Mouse (Mus musculus): ENCODE data around the gene Fabp1.

The Fabp1 gene

DNA sequence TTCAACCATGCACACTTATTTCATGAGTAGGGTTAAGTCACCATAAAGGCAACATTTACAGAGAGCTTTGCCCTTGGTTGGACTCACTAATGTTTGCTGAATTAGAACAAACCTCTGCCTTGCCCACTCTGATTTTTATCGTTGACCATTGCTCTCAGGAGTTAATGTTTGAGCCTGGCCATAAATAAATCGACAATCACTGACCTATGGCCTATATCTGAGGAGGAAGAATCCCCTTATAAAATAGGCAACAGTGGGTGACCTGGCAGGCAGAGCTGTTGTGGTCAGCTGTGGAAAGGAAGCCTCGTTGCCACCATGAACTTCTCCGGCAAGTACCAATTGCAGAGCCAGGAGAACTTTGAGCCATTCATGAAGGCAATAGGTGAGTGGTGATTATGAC, at the start of gene Fabp1:
Fabp1 (plus strand) TSS at position 216 of the 400 bp plus-strand sequence.
- no peak for DNase-seq

DNA sequence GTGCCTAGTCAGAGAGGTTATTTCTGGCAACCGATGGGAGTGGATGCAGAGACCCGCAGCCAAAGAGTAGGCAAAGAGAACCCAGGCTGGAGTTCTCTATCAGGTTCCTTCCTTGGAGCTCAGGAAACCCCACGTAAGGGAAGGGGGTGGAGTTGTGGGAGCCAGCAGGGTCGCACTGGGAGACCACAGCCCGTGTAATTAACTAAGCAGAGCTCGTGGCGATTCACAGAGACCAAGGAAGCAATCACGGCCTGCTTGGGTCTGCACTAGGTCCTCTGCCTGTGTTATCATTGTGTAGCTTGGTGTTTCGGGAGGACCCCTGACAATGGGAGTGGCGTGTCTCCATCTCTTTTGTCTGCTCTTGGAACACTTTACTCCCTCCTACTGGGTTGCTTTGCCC, 48.5 kb upstream of the Fabp1 start:
- DNase-seq, result no peak

- no peak for DNase-seq
Observed at GRCm38 (mm10) chr6:71153486-71153885, 46.1 kb upstream of the Fabp1 start.

DNA sequence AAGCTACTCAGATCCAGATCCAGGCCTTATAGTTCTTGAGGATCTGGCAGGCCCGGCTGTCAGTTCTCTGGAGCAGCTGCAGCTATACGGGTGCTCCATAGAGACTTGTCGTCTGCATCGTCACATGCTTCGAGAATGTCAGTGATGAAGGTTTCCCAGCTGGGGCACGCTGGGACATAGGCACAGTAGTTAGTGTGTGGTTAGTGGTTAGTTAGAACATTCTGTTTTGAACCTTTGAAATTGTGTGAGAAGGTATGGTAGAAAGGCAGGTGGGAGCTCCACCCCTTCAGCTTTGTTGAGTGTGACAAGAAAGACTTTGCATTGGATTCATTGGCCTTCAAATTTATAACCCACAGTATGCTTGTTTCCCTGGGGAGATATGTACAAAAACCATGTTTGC, 44.8 kb upstream of the Fabp1 start:
- DNase-seq, result no peak

DNA sequence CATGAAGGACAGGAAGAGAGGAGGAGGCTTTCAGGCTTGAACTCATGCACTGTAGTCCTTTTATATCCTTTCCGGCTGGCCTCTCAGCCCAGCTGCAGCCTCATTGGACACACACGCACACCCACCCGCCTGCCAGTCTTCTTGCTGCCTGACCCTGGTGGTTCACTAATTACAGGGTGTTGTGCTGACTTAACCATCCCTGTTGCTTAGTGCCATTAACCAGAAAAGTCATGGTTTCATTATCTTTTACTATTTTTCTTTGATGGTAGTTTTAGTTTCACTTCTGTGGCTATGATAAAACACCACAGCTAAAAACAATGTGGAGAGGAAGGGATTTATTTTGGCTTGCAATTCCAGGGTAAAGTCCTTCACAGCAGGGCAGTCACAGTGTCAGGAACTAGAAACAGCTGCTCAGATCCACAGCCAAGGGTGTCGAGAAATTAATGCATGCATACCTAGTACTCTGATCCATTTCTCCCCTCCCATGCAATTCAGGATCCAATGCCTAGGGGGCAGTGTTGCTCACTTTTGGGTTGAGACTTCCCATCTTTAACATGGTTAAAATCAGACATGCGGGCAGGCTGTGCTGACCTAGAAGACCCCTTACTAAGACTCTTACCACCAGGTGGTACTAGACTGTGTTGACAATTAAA, 42.8 kb upstream of the Fabp1 start:
- no peak for DNase-seq

DNA sequence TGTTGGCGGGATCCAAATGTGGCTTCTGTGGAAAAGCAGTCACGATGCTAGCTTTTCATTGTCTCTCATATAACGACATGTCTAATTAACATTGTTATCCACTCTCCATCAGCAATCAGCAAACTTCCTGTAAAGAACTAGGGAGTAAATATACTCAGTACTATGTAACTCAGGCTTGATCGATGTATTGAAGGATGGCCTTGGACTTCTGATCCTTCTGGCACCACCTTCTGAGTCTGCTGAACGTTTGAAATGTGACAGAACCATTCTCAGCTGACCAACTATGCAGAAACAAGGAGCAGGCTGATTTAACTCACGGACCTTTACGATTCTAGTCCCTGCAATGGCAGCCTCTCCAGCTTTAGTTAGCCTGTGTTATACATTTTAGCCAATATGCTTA, 38.3 kb upstream of the Fabp1 start:
- DNase-seq, result no peak

DNA sequence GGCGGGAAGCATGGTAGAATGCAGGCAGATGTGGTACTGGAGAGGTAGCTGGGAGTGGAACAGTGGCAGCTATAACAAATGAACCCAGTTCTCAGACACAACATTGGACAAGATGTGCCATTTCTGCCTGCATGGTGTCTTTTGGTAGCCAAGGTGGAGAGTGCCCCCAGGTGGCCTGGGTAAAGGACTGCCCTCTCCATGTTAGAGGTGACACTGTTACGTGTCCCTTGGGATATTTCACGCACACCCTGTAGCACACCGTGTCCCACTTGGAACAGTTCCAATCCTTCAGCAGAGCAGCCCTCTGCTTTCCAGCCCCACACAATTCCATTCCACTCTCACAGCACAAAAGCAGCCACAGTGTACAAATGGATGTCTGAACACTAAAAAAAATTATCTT, 37.4 kb upstream of the Fabp1 start:
- no peak for DNase-seq

DNA sequence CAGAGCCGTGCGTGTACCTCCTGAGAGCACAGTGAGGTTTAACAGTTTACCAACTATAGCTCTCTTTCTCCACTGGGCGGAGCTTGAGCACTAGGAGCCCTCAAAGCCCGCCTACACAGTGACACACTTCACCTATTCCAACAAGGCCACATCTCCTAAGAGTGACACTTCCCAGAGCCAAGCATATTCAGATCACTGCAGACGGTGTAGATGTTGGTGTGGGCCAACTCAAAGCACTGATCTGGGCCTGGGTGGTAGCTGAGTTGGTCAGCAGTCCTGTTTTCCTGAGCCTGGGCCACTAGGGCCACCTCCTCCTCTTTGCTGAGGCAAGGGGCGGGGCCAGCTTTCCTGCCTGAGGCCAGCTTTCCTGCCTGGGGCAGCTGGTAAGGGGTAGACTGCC, 35.2 kb upstream of the Fabp1 start:
- no peak for DNase-seq

DNA sequence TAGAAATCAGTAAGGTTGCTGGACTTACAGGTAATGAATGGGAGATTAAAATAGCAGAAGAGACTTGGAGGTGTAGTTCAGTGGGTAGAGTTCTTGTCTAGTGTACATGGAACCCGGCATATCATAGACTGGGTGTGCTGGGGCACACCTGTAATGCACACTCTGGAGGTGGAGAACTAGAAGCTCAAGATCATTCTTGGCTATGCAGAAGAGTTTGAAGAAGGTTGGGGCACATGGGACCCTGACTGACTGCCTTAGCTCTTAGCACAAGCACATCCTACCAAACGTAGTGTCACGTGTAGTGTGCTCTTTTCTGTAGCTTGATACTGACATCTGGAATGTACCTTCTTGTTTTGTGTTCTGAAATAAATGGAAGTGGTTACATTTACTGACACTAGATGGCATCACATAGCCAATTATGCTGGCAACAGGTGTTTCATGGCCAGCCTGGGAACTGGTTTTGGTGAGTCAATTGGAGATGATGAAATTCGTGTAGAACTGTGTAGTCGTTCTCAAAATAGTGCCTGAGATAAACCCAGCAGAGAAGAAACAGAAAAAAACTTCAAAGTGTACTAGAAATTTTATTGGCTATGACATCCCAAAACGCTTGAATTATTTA, 33.0 kb upstream of the Fabp1 start:
- DNase-seq, result no peak

DNA sequence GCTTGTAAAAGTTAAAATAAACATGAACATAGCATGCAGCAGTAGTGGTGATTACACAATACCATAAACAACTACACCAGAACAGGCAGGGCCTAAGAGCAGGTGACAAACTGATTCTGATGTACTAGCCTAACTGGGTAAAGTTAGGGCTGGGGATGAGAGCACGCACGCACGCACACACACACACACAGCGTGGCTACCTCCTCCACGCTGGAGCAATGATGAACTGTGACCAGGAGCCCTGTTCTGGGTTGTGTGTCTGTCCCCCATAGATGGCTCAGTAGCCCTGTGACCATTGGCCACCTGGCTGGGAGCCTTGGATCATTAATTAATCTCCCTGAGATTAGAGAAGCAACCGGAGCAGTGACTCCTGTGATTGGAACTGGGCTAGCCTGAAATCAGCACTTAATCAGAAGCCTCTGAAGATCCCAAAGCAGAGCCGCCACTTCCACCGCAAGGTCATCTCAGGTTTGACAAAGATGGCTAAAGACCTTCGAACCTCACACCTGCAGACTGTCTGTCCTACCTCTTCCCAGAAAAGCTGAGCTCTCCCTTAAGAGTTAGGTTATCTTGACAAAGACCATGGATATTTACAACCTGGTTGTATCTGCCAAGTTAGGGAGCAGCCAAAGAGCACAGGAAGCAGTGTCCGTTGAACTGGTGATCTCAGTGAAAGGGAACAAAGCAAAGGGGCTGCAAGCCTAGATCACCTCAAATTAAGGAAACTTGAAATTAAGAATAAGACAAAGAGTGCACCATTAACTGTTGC, 26.6 kb upstream of the Fabp1 start:
- DNase-seq, result no peak

DNA sequence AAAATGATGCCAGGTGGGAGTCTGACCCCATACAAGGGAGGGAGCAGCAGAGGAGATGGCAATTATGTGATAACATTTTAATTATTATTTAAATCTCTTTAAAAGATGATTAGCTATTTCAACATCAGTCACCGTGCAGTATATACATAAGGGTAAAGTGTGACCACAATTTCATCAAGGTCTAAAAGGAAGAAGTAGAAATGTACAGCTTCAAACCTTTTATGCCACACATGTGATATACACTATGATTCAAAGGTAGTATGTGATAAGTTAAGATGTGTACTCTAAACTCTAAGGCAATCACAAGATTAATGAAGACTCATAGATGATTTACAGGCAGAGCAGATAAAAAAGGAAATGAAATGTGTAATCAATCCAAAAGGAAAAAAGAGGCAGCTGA, 19.0 kb upstream of the Fabp1 start:
- DNase-seq, result no peak

DNA sequence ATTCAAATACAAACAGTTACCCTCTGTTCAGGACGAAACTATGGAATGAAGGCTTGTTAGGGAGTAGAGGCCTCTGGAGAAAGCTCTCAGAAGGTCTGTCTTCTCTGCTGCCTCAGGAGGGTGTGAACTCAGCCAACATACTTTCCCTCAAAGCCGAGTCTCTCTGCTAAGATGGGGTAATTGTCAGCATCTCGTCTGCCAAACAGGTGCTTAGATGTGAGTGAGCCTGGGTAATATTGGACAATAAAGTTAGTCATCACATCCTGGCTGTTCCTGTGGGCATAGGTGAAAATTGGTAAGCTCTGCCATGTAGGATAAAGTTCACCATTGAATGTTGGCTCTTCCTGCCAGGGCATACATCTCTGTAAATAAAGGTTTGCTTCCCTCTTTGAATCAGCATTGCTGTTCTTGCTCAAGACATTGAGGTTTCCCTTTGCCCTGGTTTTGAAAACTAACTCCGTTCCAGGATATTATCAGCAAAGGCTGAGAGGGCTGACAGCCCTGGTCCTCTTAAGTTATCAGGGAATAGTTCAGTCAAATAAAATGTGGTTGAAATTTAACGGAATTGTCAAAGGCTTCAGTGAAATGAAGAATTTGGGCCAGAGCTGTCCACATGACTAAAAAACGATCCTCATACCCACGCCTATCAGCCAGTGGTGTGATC, 14.6 kb upstream of the Fabp1 start:
- no peak for DNase-seq

- no peak for DNase-seq
Observed at GRCm38 (mm10) chr6:71189578-71189977, 10.0 kb upstream of the Fabp1 start.

- DNase-seq, result no peak
Observed at GRCm38 (mm10) chr6:71190501-71190900, 9.1 kb upstream of the Fabp1 start.

- no peak for DNase-seq
Observed at GRCm38 (mm10) chr6:71193151-71193740, 6.4 kb upstream of the Fabp1 start.

GRCm38 (mm10) chr6:71196107-71196506, 3.5 kb upstream of the Fabp1 start:
- DNase-seq, result no peak

DNA sequence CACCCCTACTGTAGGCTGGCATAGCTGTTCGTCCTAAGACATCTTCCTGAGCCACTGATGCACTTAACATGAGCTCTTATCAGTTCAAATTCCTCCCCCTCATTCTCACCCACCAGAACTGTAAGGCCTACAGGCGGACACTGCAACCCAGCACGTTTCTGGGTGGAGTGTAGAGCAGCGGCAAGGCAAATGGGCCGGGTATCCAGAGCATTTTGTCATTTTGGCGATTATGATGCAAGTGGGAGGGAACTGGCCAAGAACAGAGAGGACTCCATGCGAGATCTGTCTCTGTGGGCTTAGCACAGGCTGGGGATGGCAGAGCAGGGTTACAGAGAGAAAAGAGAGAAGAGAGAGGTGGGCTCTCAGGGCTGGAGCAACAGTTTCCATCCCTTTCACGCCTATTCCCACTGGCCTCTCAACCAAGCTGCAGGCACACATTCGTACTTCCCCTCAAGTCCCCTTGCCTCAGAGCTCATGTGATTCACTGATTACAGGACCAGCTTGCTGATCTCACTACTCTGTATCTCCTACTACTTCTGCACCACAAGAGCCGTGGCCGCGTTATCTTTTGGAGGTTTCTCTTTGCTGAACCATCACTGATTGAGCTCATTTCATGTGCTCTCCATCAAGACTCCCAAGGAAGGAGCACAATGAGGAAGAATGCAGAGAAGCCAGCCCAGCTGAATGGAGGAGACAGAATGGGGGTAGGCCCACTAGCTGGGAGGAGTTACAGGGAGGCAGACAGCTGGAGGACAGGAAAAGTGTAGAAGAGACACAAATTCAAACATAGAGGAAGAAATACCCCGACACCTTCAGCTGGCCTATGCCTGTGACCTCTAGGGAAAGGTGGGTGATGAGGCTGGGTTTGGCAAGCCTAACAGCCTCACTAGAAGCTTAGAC, 1.7 kb upstream of the Fabp1 start:
- DNase-seq, result no peak

GRCm38 (mm10) chr6:71201925-71202324, 2.3 kb downstream of the Fabp1 start:
- no peak for DNase-seq

DNA sequence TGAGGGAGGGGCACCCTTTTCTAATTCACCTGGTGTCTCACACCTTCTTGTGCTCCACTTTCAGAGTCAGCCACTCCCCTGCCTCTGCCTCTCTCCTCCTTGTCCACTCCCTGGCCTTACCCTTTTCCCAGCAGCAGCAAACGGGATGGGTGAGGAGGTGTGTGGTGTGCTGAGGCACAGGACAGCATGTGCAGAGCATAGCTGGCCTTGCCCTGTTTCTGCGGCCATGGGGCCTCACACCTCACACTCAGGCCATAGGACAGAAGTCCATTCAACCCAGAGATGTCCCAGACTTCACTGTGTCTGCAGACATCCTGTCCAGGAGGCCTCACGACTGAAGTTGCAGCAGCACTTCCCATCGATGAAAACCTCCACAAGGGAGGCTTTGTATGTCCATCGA, 4.0 kb downstream of the Fabp1 start:
- no peak for DNase-seq

GRCm38 (mm10) chr6:71204166-71204565, 4.5 kb downstream of the Fabp1 start:
- no peak for DNase-seq

- DNase-seq, result no peak
Observed at GRCm38 (mm10) chr6:71208691-71209090, 9.1 kb downstream of the Fabp1 start.

- DNase-seq, result no peak
Observed at GRCm38 (mm10) chr6:71211917-71212316, 12.3 kb downstream of the Fabp1 start.
